Mouse (Mus musculus) liver, embryonic 14.5 days (tissue): ENCODE results near the gene Il12rb2.

ENCODE experiments used
- CTCF ChIP-seq: IDR thresholded peaks from 2 replicates; pipeline ENCODE4 v1.5.1; 2016; ENCODE audit warnings: antibody characterized with exemption, low read depth, control low read depth
- EP300 ChIP-seq: IDR thresholded peaks from 2 replicates; pipeline ENCODE4 v1.6.1; 2016; ENCODE audit warnings: antibody characterized with exemption, low read depth

- no peak for TF ChIP-seq CTCF
- TF ChIP-seq EP300: no peak
Observed at GRCm38 (mm10) chr6:67405281-67405682, 29.3 kb upstream of the Il12rb2 start.
